Mouse (Mus musculus): ENCODE measurements at regions not wholly inside any gene's neighbourhood (a gene's known extent, or its start where the extent isn't known, plus 50 kb on each side); places are given as distances from the start of the nearest gene placed in this dataset.

GRCm38 (mm10) chr13:117423558-117423957 is 178.6 kb upstream of the Hcn1 start:
- H3K4me2 ChIP-seq (ENCODE audit: low read length) = no peak overlapping the region
- 89% methylated on average over 4 of the region's 4 CpGs for WGBS
- no peaks in the 10 kb centered on the region for H3K36me3 ChIP-seq (ENCODE audit: control insufficient read depth, insufficient read depth, low read length)
- ATAC-seq = no peak
- H3K4me1 ChIP-seq (ENCODE audit: control insufficient read depth, insufficient read depth, low read length) = no peaks in the 10 kb centered on the region
- no peaks in the 10 kb centered on the region for H3K9me3 ChIP-seq (replicated peaks; ENCODE audit: control insufficient read depth, low read length, poor library complexity, severe bottlenecking)
- no peak overlapping the region for H3K9ac ChIP-seq (ENCODE audit: low read depth, low read length)
- H3K27ac ChIP-seq (ENCODE audit: low read length) = no peak overlapping the region
- no peak overlapping the region for H3K4me3 ChIP-seq (ENCODE audit: low read depth, low read length)
- H3K27me3 ChIP-seq (ENCODE audit: control insufficient read depth, insufficient read depth, low read depth, low read length) = no peaks in the 10 kb centered on the region

DNA sequence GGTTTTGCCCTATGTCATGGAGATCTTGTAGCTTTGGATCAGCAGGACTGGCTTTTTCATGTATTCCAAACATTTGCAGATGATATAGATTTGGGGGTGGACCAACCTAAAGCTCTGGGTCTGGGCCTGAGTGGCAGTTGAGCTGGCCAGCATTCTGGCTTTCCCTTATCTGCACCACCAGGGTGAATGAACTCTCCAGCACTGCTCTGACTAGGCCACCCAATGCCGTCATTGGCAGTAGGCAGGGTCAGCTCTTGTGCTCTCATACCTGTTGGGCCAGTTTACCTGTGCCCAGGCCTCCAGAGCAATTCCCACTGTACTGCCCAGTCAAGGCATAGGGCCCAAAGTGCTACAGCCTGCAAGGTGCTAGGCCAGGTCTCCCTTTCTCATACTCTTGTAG is 177.1 kb upstream of the Hcn1 start:
- ATAC-seq = no peak
- Histone ChIP-seq H3K4me3 (ENCODE audit: low read depth, low read length) (no peak overlapping the region), H3K36me3 (ENCODE audit: control insufficient read depth, insufficient read depth, low read length) (no peaks in the 10 kb centered on the region), H3K27me3 (ENCODE audit: control insufficient read depth, insufficient read depth, low read depth, low read length) (no peaks in the 10 kb centered on the region), H3K27ac (ENCODE audit: low read length) (no peak overlapping the region), H3K4me2 (ENCODE audit: low read length) (no peak overlapping the region), H3K9ac (ENCODE audit: low read depth, low read length) (no peak overlapping the region), H3K9me3 (replicated peaks; ENCODE audit: control insufficient read depth, low read length, poor library complexity, severe bottlenecking) (no peaks in the 10 kb centered on the region), H3K4me1 (ENCODE audit: control insufficient read depth, insufficient read depth, low read length) (no peaks in the 10 kb centered on the region)
- 97% methylated on average over 1 of the region's 1 CpGs for WGBS

DNA sequence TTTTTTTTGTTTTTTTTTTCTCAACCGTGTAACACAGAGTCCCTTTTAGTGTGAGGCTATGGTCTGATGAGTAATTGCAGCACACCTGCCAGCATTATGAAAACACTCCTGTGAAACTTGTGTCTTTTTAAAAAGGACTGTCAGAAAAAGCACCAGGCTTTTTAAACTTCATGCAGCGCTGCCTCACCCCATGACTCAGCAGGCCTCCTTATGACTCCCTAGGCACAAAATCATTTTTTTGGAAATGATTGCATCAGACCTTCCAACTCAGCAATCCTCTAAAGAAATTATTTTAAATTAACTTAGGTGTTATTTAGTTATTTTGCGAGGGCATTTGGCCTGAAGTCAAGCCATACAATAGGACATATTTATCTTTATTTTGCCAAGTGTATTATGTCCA is 134.7 kb upstream of the Hcn1 start:
- Histone ChIP-seq H3K36me3 (ENCODE audit: control insufficient read depth, insufficient read depth, low read length) (no peaks in the 10 kb centered on the region), H3K4me2 (ENCODE audit: low read length) (no peak overlapping the region), H3K9me3 (replicated peaks; ENCODE audit: control insufficient read depth, low read length, poor library complexity, severe bottlenecking) (no peaks in the 10 kb centered on the region), H3K27me3 (ENCODE audit: control insufficient read depth, insufficient read depth, low read depth, low read length) (no peaks in the 10 kb centered on the region), H3K4me3 (ENCODE audit: low read depth, low read length) (no peak overlapping the region), H3K27ac (ENCODE audit: low read length) (no peak overlapping the region), H3K9ac (ENCODE audit: low read depth, low read length) (no peak overlapping the region), H3K4me1 (ENCODE audit: control insufficient read depth, insufficient read depth, low read length) (no peaks in the 10 kb centered on the region)
- WGBS = 78% methylated on average over 3 of the region's 3 CpGs
- ATAC-seq = no peak

- Histone ChIP-seq H3K27ac (ENCODE audit: low read length) (no peak overlapping the region), H3K4me2 (ENCODE audit: low read length) (no peak overlapping the region), H3K36me3 (ENCODE audit: control insufficient read depth, insufficient read depth, low read length) (no peaks in the 10 kb centered on the region), H3K9me3 (replicated peaks; ENCODE audit: control insufficient read depth, low read length, poor library complexity, severe bottlenecking) (no peaks in the 10 kb centered on the region), H3K4me1 (ENCODE audit: control insufficient read depth, insufficient read depth, low read length) (no peaks in the 10 kb centered on the region), H3K9ac (ENCODE audit: low read depth, low read length) (no peak overlapping the region), H3K27me3 (ENCODE audit: control insufficient read depth, insufficient read depth, low read depth, low read length) (no peaks in the 10 kb centered on the region), H3K4me3 (ENCODE audit: low read depth, low read length) (no peak overlapping the region)
- ATAC-seq = no peak
- 78% methylated on average over 5 of the region's 5 CpGs for WGBS
Measured at GRCm38 (mm10) chr13:117472726-117473125, 129.4 kb upstream of the Hcn1 start.

DNA sequence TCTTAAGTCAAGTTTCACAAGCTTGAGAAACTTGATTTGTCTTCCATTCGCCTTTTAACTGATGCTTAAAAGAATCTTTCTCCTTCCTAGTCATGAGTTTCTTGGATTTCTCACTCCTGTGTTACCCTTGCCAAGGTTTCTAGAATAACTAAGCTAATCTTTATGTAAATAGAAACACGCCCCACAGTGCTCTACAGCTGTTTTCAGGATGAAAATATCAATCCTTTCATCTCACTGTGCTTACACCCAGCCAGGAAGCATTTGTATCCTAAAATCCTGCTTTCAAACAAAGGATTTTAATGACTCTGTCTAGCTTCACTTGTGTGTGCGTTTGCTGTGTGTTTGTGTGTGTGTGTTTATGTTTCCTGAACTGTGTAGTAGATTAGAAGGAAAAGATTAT is 119.5 kb upstream of the Hcn1 start:
- H3K36me3 ChIP-seq (ENCODE audit: control insufficient read depth, insufficient read depth, low read length) = no peaks in the 10 kb centered on the region
- no peaks in the 10 kb centered on the region for H3K27me3 ChIP-seq (ENCODE audit: control insufficient read depth, insufficient read depth, low read depth, low read length)
- H3K4me1 ChIP-seq (ENCODE audit: control insufficient read depth, insufficient read depth, low read length) = no peaks in the 10 kb centered on the region
- no peak overlapping the region for H3K4me2 ChIP-seq (ENCODE audit: low read length)
- no peak overlapping the region for H3K27ac ChIP-seq (ENCODE audit: low read length)
- H3K9me3 ChIP-seq (replicated peaks; ENCODE audit: control insufficient read depth, low read length, poor library complexity, severe bottlenecking) = no peaks in the 10 kb centered on the region
- WGBS = 56% methylated on average over 3 of the region's 3 CpGs
- H3K9ac ChIP-seq (ENCODE audit: low read depth, low read length) = no peak overlapping the region
- no peak for ATAC-seq
- no peak overlapping the region for H3K4me3 ChIP-seq (ENCODE audit: low read depth, low read length)

DNA sequence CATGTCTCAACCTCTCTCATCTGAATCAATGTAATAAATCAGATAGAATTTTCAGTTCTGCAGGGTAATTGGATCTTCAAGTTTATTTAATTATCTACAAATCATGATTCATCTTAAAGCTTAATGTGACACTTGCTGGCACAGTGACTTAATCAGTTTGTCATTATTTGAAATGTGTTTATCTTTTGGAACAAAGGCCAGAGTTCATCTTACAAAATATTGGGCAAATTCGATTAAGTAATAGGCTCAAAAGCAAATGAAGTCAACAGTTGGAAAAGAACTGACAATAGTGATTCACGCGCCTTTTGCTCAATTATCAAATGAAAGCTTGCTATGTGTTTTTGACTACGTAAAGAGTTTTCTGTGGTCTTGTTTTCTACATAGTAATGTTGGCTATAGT is 93.4 kb upstream of the Hcn1 start:
- H3K27me3 ChIP-seq (ENCODE audit: control insufficient read depth, insufficient read depth, low read depth, low read length) = no peaks in the 10 kb centered on the region
- no peak overlapping the region for H3K4me3 ChIP-seq (ENCODE audit: low read depth, low read length)
- H3K9ac ChIP-seq (ENCODE audit: low read depth, low read length) = no peak overlapping the region
- no peaks in the 10 kb centered on the region for H3K36me3 ChIP-seq (ENCODE audit: control insufficient read depth, insufficient read depth, low read length)
- no peaks in the 10 kb centered on the region for H3K4me1 ChIP-seq (ENCODE audit: control insufficient read depth, insufficient read depth, low read length)
- ATAC-seq = no peak
- no peak overlapping the region for H3K27ac ChIP-seq (ENCODE audit: low read length)
- H3K4me2 ChIP-seq (ENCODE audit: low read length) = no peak overlapping the region
- WGBS = 92% methylated on average over 4 of the region's 4 CpGs
- H3K9me3 ChIP-seq (replicated peaks; ENCODE audit: control insufficient read depth, low read length, poor library complexity, severe bottlenecking) = no peaks in the 10 kb centered on the region

DNA sequence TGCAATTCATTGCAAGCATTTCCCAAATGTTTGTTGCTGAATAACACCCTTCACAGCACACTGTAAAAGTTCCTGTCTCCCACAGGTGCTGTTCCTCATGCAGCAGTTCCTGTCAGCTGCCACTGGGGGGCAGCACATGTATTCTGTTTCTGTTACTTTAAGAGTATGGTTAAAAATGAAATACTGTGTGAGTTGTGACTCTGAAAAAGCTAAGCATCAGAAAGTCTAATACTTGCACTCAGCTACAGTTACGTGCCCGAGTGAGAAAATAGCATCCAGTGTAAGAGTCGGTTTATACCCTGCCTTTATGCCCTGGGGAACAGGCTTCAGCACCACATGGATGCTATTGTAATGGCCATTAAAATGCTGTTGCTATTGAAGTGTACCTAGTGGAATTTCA is 52.0 kb upstream of the Hcn1 start:
- WGBS = 40% methylated on average over 3 of the region's 3 CpGs
- Histone ChIP-seq H3K27me3 (ENCODE audit: control insufficient read depth, insufficient read depth, low read depth, low read length) (no peaks in the 10 kb centered on the region), H3K9me3 (replicated peaks; ENCODE audit: control insufficient read depth, low read length, poor library complexity, severe bottlenecking) (no peaks in the 10 kb centered on the region), H3K4me3 (ENCODE audit: low read depth, low read length) (no peak overlapping the region), H3K4me1 (ENCODE audit: control insufficient read depth, insufficient read depth, low read length) (no peaks in the 10 kb centered on the region), H3K9ac (ENCODE audit: low read depth, low read length) (no peak overlapping the region), H3K4me2 (ENCODE audit: low read length) (no peak overlapping the region), H3K36me3 (ENCODE audit: control insufficient read depth, insufficient read depth, low read length) (no peaks in the 10 kb centered on the region), H3K27ac (ENCODE audit: low read length) (no peak overlapping the region)
- ATAC-seq = peak; percentile 79; the same call in 1 of the 2 replicates
